Mouse (Mus musculus) liver, postnatal 0 days (tissue): ENCODE results near the gene Adamts16. TPM values are rescaled to one million over a fixed set of nuclear protein-coding genes. Genes with fewer than 3 reads are reported as not detected.

ENCODE experiments used
- ATAC-seq: fragments of 200-750 bp; cut with Nextera tagmentation; 2 replicates; pipeline ENCODE4 v1.8.0; 2017; ENCODE audit warnings: mild to moderate bottlenecking, moderate library complexity
- DNase-seq: peaks from one replicate; pipeline ENCODE4 v3.0.0-alpha.2; 2016
- H3K27ac ChIP-seq: fragments of 300-500 bp; sonication (generic); 2 replicates; pipeline ENCODE4 v1.5.1; 2014; ENCODE audit warnings: antibody characterized with exemption, moderate library complexity, mild to moderate bottlenecking, low read depth
- H3K27me3 ChIP-seq: fragments of 300-500 bp; sonication (generic); 2 replicates; pipeline ENCODE4 v1.6.1; 2014; ENCODE audit warnings: low read length, control low read depth, mixed read lengths; ENCODE audit not compliant: insufficient read depth
- H3K36me3 ChIP-seq: fragments of 300-500 bp; sonication (generic); replicated peaks from 2 replicates; pipeline ENCODE4 v1.6.1; 2014; ENCODE audit warnings: mild to moderate bottlenecking, control low read depth, low read length, moderate library complexity, mixed read lengths; ENCODE audit not compliant: insufficient read depth
- H3K4me1 ChIP-seq: fragments of 300-500 bp; sonication (generic); 2 replicates; pipeline ENCODE4 v1.6.1; 2014; ENCODE audit warnings: antibody characterized with exemption, mild to moderate bottlenecking, control low read depth; ENCODE audit not compliant: insufficient read depth
- H3K4me2 ChIP-seq: fragments of 300-500 bp; sonication (generic); 2 replicates; pipeline ENCODE4 v1.6.1; 2014; ENCODE audit warnings: low read depth, mild to moderate bottlenecking, low read length, moderate library complexity, mixed read lengths
- H3K4me3 ChIP-seq: fragments of 300-500 bp; sonication (generic); 2 replicates; pipeline ENCODE4 v1.5.1; 2014; ENCODE audit warnings: low read depth, low read length
- H3K9ac ChIP-seq: fragments of 300-500 bp; sonication (generic); replicated peaks from 2 replicates; pipeline ENCODE4 v1.6.1; 2014; ENCODE audit warnings: mild to moderate bottlenecking, moderate library complexity
- H3K9me3 ChIP-seq: fragments of 300-500 bp; sonication (generic); 2 replicates; pipeline ENCODE4 v1.6.1; 2016; ENCODE audit warnings: mild to moderate bottlenecking, control low read depth, low read length, mixed read lengths
- CTCF ChIP-seq: sonication (generic); IDR thresholded peaks from 2 replicates; pipeline ENCODE4 v1.5.1; 2016; ENCODE audit warnings: antibody characterized with exemption, low read depth
- EP300 ChIP-seq: IDR thresholded peaks from 2 replicates; pipeline ENCODE4 v1.6.1; 2016; ENCODE audit warnings: antibody characterized with exemption, low read depth, mild to moderate bottlenecking
- WGBS: fragments of 180-500 bp; shearing (Covaris S2); extraction: QIAGEN DNeasy Blood & Tissue Kit; methylation state at CpG from one replicate; pipeline ENCODE4 v1.1.7; 2014; ENCODE audit not compliant: insufficient replicate concordance; 5-methylcytosine and 5-hydroxymethylcytosine counted together
- polyA plus RNA-seq: library from polyadenylated mRNA; unstranded; fragments of >200 nt; fragmentation: Nextera tagmentation; extraction: Ambion mirVana; gene quantifications from 2 replicates; pipeline ENCODE4 v1.2.1, GENCODE M21; 2015

Gene Adamts16
- polyA plus RNA-seq, 1 experiment from 2014 or later, result 0.23 TPM

- H3K4me2 ChIP-seq, result no peak overlapping the region
- H3K4me1 ChIP-seq, result no peaks in the 10 kb centered on the region
- H3K27me3 ChIP-seq, result no peaks in the 10 kb centered on the region
- H3K36me3 ChIP-seq, result no peaks in the 10 kb centered on the region
- no peaks in the 10 kb centered on the region for H3K9me3 ChIP-seq
- ATAC-seq (no peak), DNase-seq (no peak)
- H3K9ac ChIP-seq, result no peak overlapping the region
- H3K27ac ChIP-seq, result no peak overlapping the region
- WGBS, result 93% methylated on average over 9 of the region's 9 CpGs
- no peak overlapping the region for H3K4me3 ChIP-seq
- TF ChIP-seq EP300, result no peak
- TF ChIP-seq CTCF, result no peak
Observed at GRCm38 (mm10) chr13:70760186-70760585, 81.4 kb downstream of the Adamts16 start.

GRCm38 (mm10) chr13:70746294-70747008 lies 95.2 kb downstream of the Adamts16 start:
- Histone ChIP-seq H3K9ac (no peak overlapping the region), H3K27ac (no peak overlapping the region), H3K27me3 (no peaks in the 10 kb centered on the region), H3K4me2 (no peak overlapping the region), H3K9me3 (no peaks in the 10 kb centered on the region), H3K4me1 (no peaks in the 10 kb centered on the region), H3K36me3 (no peaks in the 10 kb centered on the region), H3K4me3 (no peak overlapping the region)
- no peak for ATAC-seq
- TF ChIP-seq CTCF (no peak), EP300 (no peak)
- no peak for DNase-seq
- WGBS, result 68% methylated on average over 14 of the region's 14 CpGs

GRCm38 (mm10) chr13:70744416-70745038 lies 97.1 kb downstream of the Adamts16 start:
- no peak overlapping the region for H3K4me3 ChIP-seq
- no peak overlapping the region for H3K4me2 ChIP-seq
- H3K4me1 ChIP-seq, result no peaks in the 10 kb centered on the region
- DNase-seq, result no peak
- H3K9ac ChIP-seq, result no peak overlapping the region
- TF ChIP-seq EP300 (no peak), CTCF (no peak)
- H3K27me3 ChIP-seq, result no peaks in the 10 kb centered on the region
- H3K27ac ChIP-seq, result no peak overlapping the region
- ATAC-seq, result no peak
- no peaks in the 10 kb centered on the region for H3K36me3 ChIP-seq
- WGBS, result 77% methylated on average over 5 of the region's 5 CpGs
- H3K9me3 ChIP-seq, result no peaks in the 10 kb centered on the region

GRCm38 (mm10) chr13:70742693-70743092 lies 98.9 kb downstream of the Adamts16 start:
- Histone ChIP-seq H3K4me3 (no peak overlapping the region), H3K4me2 (no peak overlapping the region), H3K36me3 (no peaks in the 10 kb centered on the region), H3K27me3 (no peaks in the 10 kb centered on the region), H3K4me1 (no peaks in the 10 kb centered on the region), H3K9me3 (no peaks in the 10 kb centered on the region), H3K9ac (no peak overlapping the region), H3K27ac (no peak overlapping the region)
- no peak for ATAC-seq
- no peak for TF ChIP-seq CTCF
- no peak for TF ChIP-seq EP300
- WGBS, result 78% methylated on average over 4 of the region's 4 CpGs
- no peak for DNase-seq

- TF ChIP-seq CTCF, result no peak
- no peak for TF ChIP-seq EP300
- H3K4me2 ChIP-seq, result no peak overlapping the region
- H3K9me3 ChIP-seq, result no peaks in the 10 kb centered on the region
- H3K9ac ChIP-seq, result no peak overlapping the region
- no peaks in the 10 kb centered on the region for H3K4me1 ChIP-seq
- no peaks in the 10 kb centered on the region for H3K36me3 ChIP-seq
- DNase-seq, result no peak
- ATAC-seq, result no peak
- WGBS, result 52% methylated on average over 17 of the region's 17 CpGs
- H3K27ac ChIP-seq, result no peak overlapping the region
- no peak overlapping the region for H3K4me3 ChIP-seq
- H3K27me3 ChIP-seq, result no peaks in the 10 kb centered on the region
Observed at GRCm38 (mm10) chr13:70740281-70741240, 101.0 kb downstream of the Adamts16 start.

- TF ChIP-seq EP300 (no peak), CTCF (no peak)
- H3K4me3 ChIP-seq, result no peak overlapping the region
- WGBS, result 90% methylated on average over 9 of the region's 9 CpGs
- H3K36me3 ChIP-seq, result no peaks in the 10 kb centered on the region
- no peaks in the 10 kb centered on the region for H3K27me3 ChIP-seq
- H3K4me2 ChIP-seq, result no peak overlapping the region
- H3K27ac ChIP-seq, result no peak overlapping the region
- H3K4me1 ChIP-seq, result no peaks in the 10 kb centered on the region
- DNase-seq (no peak), ATAC-seq (no peak)
- no peaks in the 10 kb centered on the region for H3K9me3 ChIP-seq
- no peak overlapping the region for H3K9ac ChIP-seq
Observed at GRCm38 (mm10) chr13:70738781-70739180, 102.8 kb downstream of the Adamts16 start.
